Mouse (Mus musculus): ENCODE measurements around the gene Srsf2. TPM values are rescaled to one million over a fixed set of nuclear protein-coding genes. Genes with fewer than 3 reads are reported as not detected.

Gene Srsf2
- total and polyA plus RNA-seq, 3 experiments = 786 to 1,600 (median 801) TPM

GRCm38 (mm10) chr11:116873987-116874386 lies 21.1 kb upstream of the Srsf2 start:
- ATAC-seq (ENCODE audit: extremely low read depth, insufficient number of reproducible peaks, low FRiP score, poor library complexity, severe bottlenecking) (no peak), DNase-seq (ENCODE audit: low spot score) (no peak)
- Histone ChIP-seq H3K4me3 (ENCODE audit: low read depth, low read length) (no peak overlapping the region), H3K27me3 (ENCODE audit: insufficient read depth, low read length) (peaks cover 4% of the 10 kb centered on the region; the same call in 1 of the 2 replicates), H3K36me3 (replicated peaks) (peaks cover 49% of the 10 kb centered on the region), H3K9me3 (replicated peaks) (no peaks in the 10 kb centered on the region), H3K4me1 (ENCODE audit: insufficient read depth, low read depth, low read length) (no peaks in the 10 kb centered on the region)
- TF ChIP-seq TAL1 (conservative IDR thresholded peaks at IDR 0.05; ENCODE audit: low read depth, low read length) (no peak), CTCF (IDR thresholded peaks at IDR 0.05; ENCODE audit: low read depth, low read length) (no peak), GATA1 (IDR thresholded peaks at IDR 0.05; ENCODE audit: borderline replicate concordance, low read length) (no peak), POLR2AphosphoS5 (IDR thresholded peaks at IDR 0.05; ENCODE audit: insufficient replicate concordance, low read depth, low read length) (no peak), GATA2 (IDR thresholded peaks at IDR 0.05; ENCODE audit: borderline replicate concordance, low read depth, low read length) (no peak)

GRCm38 (mm10) chr11:116871538-116871937 lies 18.6 kb upstream of the Srsf2 start:
- Histone ChIP-seq H3K36me3 (replicated peaks) (peaks cover 53% of the 10 kb centered on the region), H3K4me1 (ENCODE audit: insufficient read depth, low read depth, low read length) (0 out of 2 replicates have a peak, but pooled peaks cover 3% of the 10 kb centered on the region)

GRCm38 (mm10) chr11:116869641-116870040 lies 16.7 kb upstream of the Srsf2 start:
- no peaks in the 10 kb centered on the region for H3K9me3 ChIP-seq (replicated peaks)
- H3K27me3 ChIP-seq (ENCODE audit: insufficient read depth, low read length) = no peaks in the 10 kb centered on the region
- H3K4me3 ChIP-seq (ENCODE audit: low read depth, low read length) = no peak overlapping the region
- TF ChIP-seq GATA1 (IDR thresholded peaks at IDR 0.05; ENCODE audit: borderline replicate concordance, low read length) = no peak
- no peak for TF ChIP-seq POLR2AphosphoS5 (IDR thresholded peaks at IDR 0.05; ENCODE audit: insufficient replicate concordance, low read depth, low read length)
- no peak for TF ChIP-seq TAL1 (conservative IDR thresholded peaks at IDR 0.05; ENCODE audit: low read depth, low read length)
- no peak for TF ChIP-seq GATA2 (IDR thresholded peaks at IDR 0.05; ENCODE audit: borderline replicate concordance, low read depth, low read length)
- no peak for TF ChIP-seq CTCF (IDR thresholded peaks at IDR 0.05; ENCODE audit: low read depth, low read length)
- peaks cover 7% of the 10 kb centered on the region for H3K4me1 ChIP-seq (ENCODE audit: insufficient read depth, low read depth, low read length)
- H3K36me3 ChIP-seq (replicated peaks) = peaks cover 65% of the 10 kb centered on the region
- DNase-seq (ENCODE audit: low spot score) (no peak), ATAC-seq (ENCODE audit: extremely low read depth, insufficient number of reproducible peaks, low FRiP score, poor library complexity, severe bottlenecking) (no peak)

More at GRCm38 (mm10) chr11:116871538-116871937, 18.6 kb upstream of the Srsf2 start:
- H3K9me3 ChIP-seq (replicated peaks) = no peaks in the 10 kb centered on the region
- H3K27me3 ChIP-seq (ENCODE audit: insufficient read depth, low read length) = no peaks in the 10 kb centered on the region
- ATAC-seq (ENCODE audit: extremely low read depth, insufficient number of reproducible peaks, low FRiP score, poor library complexity, severe bottlenecking) (no peak), DNase-seq (ENCODE audit: low spot score) (no peak)
- TF ChIP-seq CTCF (IDR thresholded peaks at IDR 0.05; ENCODE audit: low read depth, low read length) (no peak), TAL1 (conservative IDR thresholded peaks at IDR 0.05; ENCODE audit: low read depth, low read length) (no peak), POLR2AphosphoS5 (IDR thresholded peaks at IDR 0.05; ENCODE audit: insufficient replicate concordance, low read depth, low read length) (no peak), GATA2 (IDR thresholded peaks at IDR 0.05; ENCODE audit: borderline replicate concordance, low read depth, low read length) (no peak), GATA1 (IDR thresholded peaks at IDR 0.05; ENCODE audit: borderline replicate concordance, low read length) (no peak)
- H3K4me3 ChIP-seq (ENCODE audit: low read depth, low read length) = no peak overlapping the region

GRCm38 (mm10) chr11:116869223-116869622 lies 16.3 kb upstream of the Srsf2 start:
- Histone ChIP-seq H3K27me3 (ENCODE audit: insufficient read depth, low read length) (no peaks in the 10 kb centered on the region), H3K4me3 (ENCODE audit: low read depth, low read length) (no peak overlapping the region), H3K9me3 (replicated peaks) (no peaks in the 10 kb centered on the region), H3K4me1 (ENCODE audit: insufficient read depth, low read depth, low read length) (peaks cover 11% of the 10 kb centered on the region), H3K36me3 (replicated peaks) (peaks cover 65% of the 10 kb centered on the region)
- no peak for DNase-seq (ENCODE audit: low spot score)
- TF ChIP-seq GATA1 (IDR thresholded peaks at IDR 0.05; ENCODE audit: borderline replicate concordance, low read length) (no peak), POLR2AphosphoS5 (IDR thresholded peaks at IDR 0.05; ENCODE audit: insufficient replicate concordance, low read depth, low read length) (no peak), GATA2 (IDR thresholded peaks at IDR 0.05; ENCODE audit: borderline replicate concordance, low read depth, low read length) (no peak), TAL1 (conservative IDR thresholded peaks at IDR 0.05; ENCODE audit: low read depth, low read length) (no peak), CTCF (IDR thresholded peaks at IDR 0.05; ENCODE audit: low read depth, low read length) (no peak)
- ATAC-seq (ENCODE audit: extremely low read depth, insufficient number of reproducible peaks, low FRiP score, poor library complexity, severe bottlenecking) = no peak

GRCm38 (mm10) chr11:116868129-116868528 lies 15.2 kb upstream of the Srsf2 start:
- ATAC-seq (ENCODE audit: extremely low read depth, insufficient number of reproducible peaks, low FRiP score, poor library complexity, severe bottlenecking) (peak; percentile 55), DNase-seq (ENCODE audit: low spot score) (no peak)
- Histone ChIP-seq H3K27me3 (ENCODE audit: insufficient read depth, low read length) (no peaks in the 10 kb centered on the region), H3K4me3 (ENCODE audit: low read depth, low read length) (no peak overlapping the region), H3K36me3 (replicated peaks) (peaks cover 63% of the 10 kb centered on the region), H3K9me3 (replicated peaks) (no peaks in the 10 kb centered on the region), H3K4me1 (ENCODE audit: insufficient read depth, low read depth, low read length) (peaks cover 15% of the 10 kb centered on the region)
- TF ChIP-seq POLR2AphosphoS5 (IDR thresholded peaks at IDR 0.05; ENCODE audit: insufficient replicate concordance, low read depth, low read length) = no peak
- TF ChIP-seq GATA2 (IDR thresholded peaks at IDR 0.05; ENCODE audit: borderline replicate concordance, low read depth, low read length) = no peak
- TF ChIP-seq GATA1 (IDR thresholded peaks at IDR 0.05; ENCODE audit: borderline replicate concordance, low read length) = no peak
- no peak for TF ChIP-seq TAL1 (conservative IDR thresholded peaks at IDR 0.05; ENCODE audit: low read depth, low read length)
- no peak for TF ChIP-seq CTCF (IDR thresholded peaks at IDR 0.05; ENCODE audit: low read depth, low read length)

- ATAC-seq (ENCODE audit: extremely low read depth, insufficient number of reproducible peaks, low FRiP score, poor library complexity, severe bottlenecking) (no peak), DNase-seq (ENCODE audit: low spot score) (no peak)
- Histone ChIP-seq H3K4me1 (ENCODE audit: insufficient read depth, low read depth, low read length) (peaks cover 15% of the 10 kb centered on the region), H3K9me3 (replicated peaks) (no peaks in the 10 kb centered on the region), H3K4me3 (ENCODE audit: low read depth, low read length) (no peak overlapping the region), H3K36me3 (replicated peaks) (peaks cover 64% of the 10 kb centered on the region), H3K27me3 (ENCODE audit: insufficient read depth, low read length) (no peaks in the 10 kb centered on the region)
- no peak for TF ChIP-seq CTCF (IDR thresholded peaks at IDR 0.05; ENCODE audit: low read depth, low read length)
- TF ChIP-seq POLR2AphosphoS5 (IDR thresholded peaks at IDR 0.05; ENCODE audit: insufficient replicate concordance, low read depth, low read length) = no peak
- no peak for TF ChIP-seq TAL1 (conservative IDR thresholded peaks at IDR 0.05; ENCODE audit: low read depth, low read length)
- no peak for TF ChIP-seq GATA2 (IDR thresholded peaks at IDR 0.05; ENCODE audit: borderline replicate concordance, low read depth, low read length)
- TF ChIP-seq GATA1 (IDR thresholded peaks at IDR 0.05; ENCODE audit: borderline replicate concordance, low read length) = no peak
These were observed 13.2 kb upstream of the Srsf2 start for GRCm38 (mm10) chr11:116865945-116866585.

Data from G1E (cell line).